Mouse (Mus musculus) gastrocnemius, postnatal 10 days (tissue): ENCODE measurements around the gene Lrcol1. TPM values are rescaled to one million over a fixed set of nuclear protein-coding genes. Genes with fewer than 3 reads are reported as not detected.

ENCODE experiments used
- DNase-seq: peaks from one replicate; pipeline ENCODE4 v3.0.0; 2021; ENCODE audit warnings: mixed read lengths
- total RNA-seq, 2 experiments: library from RNA; stranded (reverse); gene quantifications; 2 replicates each; pipeline ENCODE4 v1.2.3; 2021

Lrcol1 gene
- total RNA-seq, 2 experiments from 2014 or later, result not detected

- DNase-seq, result peak; percentile 73
Measured at GRCm38 (mm10) chr5:110386371-110387330, 42.1 kb downstream of the Lrcol1 start.

- DNase-seq, result no peak
Measured at GRCm38 (mm10) chr5:110387332-110387731, 42.8 kb downstream of the Lrcol1 start.

- no peak for DNase-seq
Measured at GRCm38 (mm10) chr5:110390631-110391030, 46.1 kb downstream of the Lrcol1 start.

- DNase-seq, result no peak
Measured at GRCm38 (mm10) chr5:110392727-110393126, 48.2 kb downstream of the Lrcol1 start.

GRCm38 (mm10) chr5:110395006-110395661 is 50.6 kb downstream of the Lrcol1 start:
- no peak for DNase-seq

- DNase-seq, result no peak
Measured at GRCm38 (mm10) chr5:110401101-110401500, 56.6 kb downstream of the Lrcol1 start.

GRCm38 (mm10) chr5:110402557-110402956 is 58.0 kb downstream of the Lrcol1 start:
- no peak for DNase-seq

GRCm38 (mm10) chr5:110403931-110404330 is 59.4 kb downstream of the Lrcol1 start:
- DNase-seq, result no peak

Other genes starting within 250 kb of the Lrcol1 start
- under 1 TPM in 1 of 2 experiments, not detected in 1; 0.07 TPM for gene Plcxd1, start 244.8 kb upstream of the Lrcol1 start, total RNA-seq
- gene Gtpbp6, start 236.5 kb upstream of the Lrcol1 start, total RNA-seq, result 10 to 100 TPM; 19.6 to 22.5 TPM
- gene Zfp605, start 234.6 kb upstream of the Lrcol1 start, total RNA-seq, result 1 to 10 TPM; 3.1 to 3.2 TPM
- gene Chfr, start 208.9 kb upstream of the Lrcol1 start, total RNA-seq, result 10 to 100 TPM; 14.9 to 21.0 TPM
- 10 to 100 TPM; 38.7 to 39.5 TPM for gene Golga3, start 168.0 kb upstream of the Lrcol1 start, total RNA-seq
- gene Ankle2, start 113.7 kb upstream of the Lrcol1 start, total RNA-seq, result 10 to 100 TPM; 23.4 to 28.1 TPM
- gene Pgam5, start 74.8 kb upstream of the Lrcol1 start, total RNA-seq, result 10 to 100 TPM; 22.6 to 26.7 TPM
- 10 to 100 TPM; 25.9 to 26.6 TPM for gene Pxmp2, start 58.5 kb upstream of the Lrcol1 start, total RNA-seq
- 1 to 10 TPM; 6.0 to 6.1 TPM for gene Pole, start 58.4 kb upstream of the Lrcol1 start, total RNA-seq
- gene P2rx2, start 1.5 kb upstream of the Lrcol1 start, total RNA-seq, result not detected
- 10 to 100 TPM; 33.5 to 37.7 TPM for gene Fbrsl1, start 103.8 kb downstream of the Lrcol1 start, total RNA-seq
- gene Galnt9, start 199.6 kb downstream of the Lrcol1 start, total RNA-seq, result under 1 TPM in 1 of 2 experiments, not detected in 1; 0.11 TPM